Mouse (Mus musculus): Measurements from ENCODE around the gene Rab15. TPM values are rescaled to one million over a fixed set of nuclear protein-coding genes. Genes with fewer than 3 reads are reported as not detected.

Gene Rab15
- polyA plus RNA-seq, 1 experiment from 2014 or later = 14.2 TPM

DNA sequence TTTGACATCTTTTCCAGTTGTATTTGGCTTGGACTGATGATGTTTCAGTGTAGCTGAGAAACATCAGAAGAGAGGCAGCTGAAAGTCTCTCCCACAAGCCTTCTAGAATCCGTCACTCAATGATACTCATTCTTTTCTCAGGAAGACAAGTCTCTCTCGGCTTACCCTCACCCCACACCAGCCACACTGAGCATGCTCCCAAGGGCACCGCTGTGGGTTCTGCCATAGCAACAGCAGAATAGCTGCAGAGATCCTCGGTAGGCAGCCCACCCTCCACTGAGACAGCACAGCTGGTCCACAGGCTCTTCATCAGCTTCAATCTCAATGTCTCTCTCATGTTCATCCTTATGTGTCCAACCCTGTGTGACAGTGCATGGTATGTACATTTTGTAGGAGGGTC lies 2.6 kb upstream of the Rab15 start:
- WGBS = 73% methylated on average over 4 of the region's 4 CpGs

DNA sequence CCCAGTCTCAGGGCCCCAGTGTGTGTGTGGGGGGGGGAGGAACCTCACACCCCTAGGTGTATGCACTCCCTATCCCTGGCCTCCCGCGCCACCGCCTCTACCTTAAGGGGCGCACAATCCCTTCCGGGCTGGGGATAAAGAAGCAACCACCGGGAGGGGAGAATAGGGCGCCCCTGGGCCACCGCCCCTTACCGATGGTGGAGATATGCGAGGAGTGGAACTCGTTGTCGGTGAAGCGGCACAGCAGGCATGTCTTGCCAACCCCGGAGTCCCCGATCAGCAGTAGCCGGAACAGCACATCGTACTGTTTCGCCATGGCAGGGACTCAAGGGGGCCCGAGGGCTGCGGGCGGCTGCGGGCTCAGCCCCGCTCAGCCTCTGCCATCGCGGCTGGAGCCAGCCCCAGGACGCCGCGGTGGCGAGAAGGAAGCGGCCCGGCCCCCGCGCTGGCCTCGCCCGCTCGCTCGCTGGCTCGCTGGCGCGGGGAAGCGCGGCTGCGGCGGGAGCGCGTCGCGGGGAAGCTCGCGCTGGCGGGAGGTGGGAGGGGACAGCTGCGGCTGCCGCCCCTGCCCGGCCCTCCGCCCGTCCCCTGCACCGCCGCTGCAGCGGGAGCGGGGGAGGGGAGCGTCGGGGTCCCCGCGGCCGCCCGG lies 582 bp downstream of the Rab15 start:
- Histone ChIP-seq H3K4me2 (ENCODE audit: low read depth) (peak overlapping the region; percentile 94), H3K4me3 (ENCODE audit: low read depth, low read length) (peak overlapping the region; percentile 64), H3K4me1 (ENCODE audit: control insufficient read depth, insufficient read depth, low read length) (peaks cover 7% of the 10 kb centered on the region), H3K9me3 (ENCODE audit: control insufficient read depth, low read length) (no peaks in the 10 kb centered on the region), H3K9ac (ENCODE audit: low read length) (peak overlapping the region; percentile 81), H3K27me3 (ENCODE audit: control insufficient read depth, insufficient read depth, low read length) (peaks cover 9% of the 10 kb centered on the region; the same call in 1 of the 2 replicates), H3K36me3 (ENCODE audit: control insufficient read depth, insufficient read depth, low read length) (no peaks in the 10 kb centered on the region), H3K27ac (ENCODE audit: low read depth, low read length) (no peak overlapping the region)
- DNase-seq (ENCODE audit: low spot score) (peak; percentile 63), ATAC-seq (ENCODE audit: insufficient read depth, low FRiP score, low TSS enrichment) (peak; percentile 76)
- WGBS = under 1% methylated on average over 47 of the region's 66 CpGs

More for the DNA sequence above, 2.6 kb upstream of the Rab15 start:
- no peak overlapping the region for H3K4me2 ChIP-seq (ENCODE audit: low read depth)
- no peak overlapping the region for H3K27ac ChIP-seq (ENCODE audit: low read depth, low read length)
- ATAC-seq (ENCODE audit: insufficient read depth, low FRiP score, low TSS enrichment) (no peak), DNase-seq (ENCODE audit: low spot score) (no peak)
- H3K27me3 ChIP-seq (ENCODE audit: control insufficient read depth, insufficient read depth, low read length) = peaks cover 9% of the 10 kb centered on the region; the same call in 1 of the 2 replicates
- no peak overlapping the region for H3K9ac ChIP-seq (ENCODE audit: low read length)
- H3K9me3 ChIP-seq (ENCODE audit: control insufficient read depth, low read length) = no peaks in the 10 kb centered on the region
- H3K36me3 ChIP-seq (ENCODE audit: control insufficient read depth, insufficient read depth, low read length) = no peaks in the 10 kb centered on the region
- H3K4me1 ChIP-seq (ENCODE audit: control insufficient read depth, insufficient read depth, low read length) = peaks cover 3% of the 10 kb centered on the region; the same call in 1 of the 2 replicates
- H3K4me3 ChIP-seq (ENCODE audit: low read depth, low read length) = no peak overlapping the region

DNA sequence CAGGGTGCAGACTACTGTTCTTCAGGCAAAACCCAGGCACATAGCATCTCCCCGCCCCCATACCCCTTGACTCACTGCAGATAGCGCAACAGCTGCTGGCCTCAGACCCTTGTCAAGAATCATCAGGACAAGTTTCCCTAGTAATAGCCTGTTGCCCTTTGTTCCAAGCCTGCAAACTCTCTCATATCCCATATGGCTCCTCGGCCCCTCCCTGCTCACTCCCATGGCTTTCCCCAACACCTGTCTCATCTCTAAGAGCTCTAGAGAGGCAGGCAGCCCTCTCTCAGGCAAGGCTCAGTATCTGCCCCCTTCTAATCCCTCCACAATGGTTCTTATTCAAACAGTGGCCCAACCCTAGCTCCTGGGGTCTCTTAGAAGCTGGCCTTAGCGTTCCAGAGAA lies 2.1 kb downstream of the Rab15 start:
- ATAC-seq (ENCODE audit: insufficient read depth, low FRiP score, low TSS enrichment) (no peak), DNase-seq (ENCODE audit: low spot score) (peak; percentile 33)
- Histone ChIP-seq H3K27me3 (ENCODE audit: control insufficient read depth, insufficient read depth, low read length) (peaks cover 9% of the 10 kb centered on the region; the same call in 1 of the 2 replicates), H3K4me2 (ENCODE audit: low read depth) (peak overlapping the region; percentile 20; the same call in 1 of the 2 replicates), H3K4me3 (ENCODE audit: low read depth, low read length) (no peak overlapping the region), H3K4me1 (ENCODE audit: control insufficient read depth, insufficient read depth, low read length) (peaks cover 7% of the 10 kb centered on the region), H3K36me3 (ENCODE audit: control insufficient read depth, insufficient read depth, low read length) (no peaks in the 10 kb centered on the region), H3K27ac (ENCODE audit: low read depth, low read length) (no peak overlapping the region), H3K9me3 (ENCODE audit: control insufficient read depth, low read length) (no peaks in the 10 kb centered on the region), H3K9ac (ENCODE audit: low read length) (no peak overlapping the region)
- 53% methylated on average over 4 of the region's 4 CpGs for WGBS

DNA sequence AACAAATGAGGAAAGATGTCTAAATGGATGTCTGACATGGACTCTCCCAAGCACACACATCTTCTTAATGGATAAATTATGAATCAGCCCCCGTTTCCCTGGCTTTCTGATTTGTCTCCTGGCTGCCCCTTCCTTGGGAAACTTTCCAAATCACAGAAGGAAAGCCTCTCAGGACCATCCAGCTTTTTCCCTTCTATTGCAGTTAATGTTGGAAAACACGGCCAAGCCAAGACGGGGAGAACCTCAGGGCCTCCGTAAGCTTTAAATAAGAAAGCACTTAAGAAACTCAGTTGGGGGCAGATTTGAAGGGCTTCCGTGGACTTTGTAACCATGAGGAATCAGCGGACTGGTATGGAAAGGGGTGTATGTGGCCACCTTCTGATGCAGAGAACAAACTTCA lies 2.9 kb downstream of the Rab15 start:
- no peaks in the 10 kb centered on the region for H3K36me3 ChIP-seq (ENCODE audit: control insufficient read depth, insufficient read depth, low read length)
- H3K9ac ChIP-seq (ENCODE audit: low read length) = no peak overlapping the region
- H3K27ac ChIP-seq (ENCODE audit: low read depth, low read length) = no peak overlapping the region
- WGBS = 72% methylated on average over 6 of the region's 6 CpGs
- no peak for ATAC-seq (ENCODE audit: insufficient read depth, low FRiP score, low TSS enrichment)
- peaks cover 9% of the 10 kb centered on the region; the same call in 1 of the 2 replicates for H3K27me3 ChIP-seq (ENCODE audit: control insufficient read depth, insufficient read depth, low read length)
- H3K4me1 ChIP-seq (ENCODE audit: control insufficient read depth, insufficient read depth, low read length) = peaks cover 7% of the 10 kb centered on the region
- no peaks in the 10 kb centered on the region for H3K9me3 ChIP-seq (ENCODE audit: control insufficient read depth, low read length)
- DNase-seq (ENCODE audit: low spot score) = no peak
- H3K4me3 ChIP-seq (ENCODE audit: low read depth, low read length) = no peak overlapping the region
- H3K4me2 ChIP-seq (ENCODE audit: low read depth) = no peak overlapping the region

DNA sequence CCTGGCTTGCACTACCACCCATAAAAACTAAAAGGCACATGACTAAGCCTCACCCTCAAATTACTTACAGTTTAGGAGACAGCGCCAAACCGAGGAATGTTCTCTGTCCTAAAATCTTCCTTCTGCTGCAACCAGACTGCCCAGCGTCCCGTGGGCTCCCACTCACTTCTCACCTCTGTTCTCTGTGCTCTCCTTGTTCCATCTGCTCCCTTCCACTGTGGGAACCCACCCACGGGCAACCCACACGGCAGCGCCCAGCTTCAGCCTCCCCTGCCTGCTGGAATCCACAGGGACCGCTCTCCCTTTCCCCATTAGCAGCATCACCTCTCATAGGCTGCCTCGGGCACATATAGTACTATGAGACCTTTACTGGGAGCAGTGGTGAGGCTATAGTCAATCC lies 3.8 kb downstream of the Rab15 start:
- no peak overlapping the region for H3K9ac ChIP-seq (ENCODE audit: low read length)
- no peaks in the 10 kb centered on the region for H3K9me3 ChIP-seq (ENCODE audit: control insufficient read depth, low read length)
- peaks cover 6% of the 10 kb centered on the region; the same call in 1 of the 2 replicates for H3K27me3 ChIP-seq (ENCODE audit: control insufficient read depth, insufficient read depth, low read length)
- no peak overlapping the region for H3K27ac ChIP-seq (ENCODE audit: low read depth, low read length)
- DNase-seq (ENCODE audit: low spot score) (no peak), ATAC-seq (ENCODE audit: insufficient read depth, low FRiP score, low TSS enrichment) (no peak)
- WGBS = 89% methylated on average over 9 of the region's 9 CpGs
- no peak overlapping the region for H3K4me3 ChIP-seq (ENCODE audit: low read depth, low read length)
- H3K36me3 ChIP-seq (ENCODE audit: control insufficient read depth, insufficient read depth, low read length) = no peaks in the 10 kb centered on the region
- H3K4me2 ChIP-seq (ENCODE audit: low read depth) = no peak overlapping the region
- H3K4me1 ChIP-seq (ENCODE audit: control insufficient read depth, insufficient read depth, low read length) = peaks cover 7% of the 10 kb centered on the region

DNA sequence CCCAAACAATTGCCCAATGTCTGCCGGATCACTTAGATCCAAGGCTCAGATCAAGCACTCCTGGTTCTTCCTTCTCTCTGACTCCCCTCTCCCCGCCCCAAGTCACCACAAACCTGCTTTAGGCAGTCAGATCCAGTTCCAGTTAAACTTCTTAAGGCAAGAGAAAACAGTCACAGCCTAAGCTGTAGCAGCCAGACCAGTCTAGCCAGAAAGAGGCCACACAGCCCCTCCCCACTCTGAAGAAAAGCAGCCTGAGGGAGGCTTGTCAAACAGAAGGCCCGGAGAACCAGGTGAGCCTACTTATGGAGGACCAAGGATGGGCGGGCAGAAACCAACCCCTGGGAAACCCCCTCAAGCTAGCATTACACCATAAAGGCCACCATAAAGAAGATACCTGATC lies 4.6 kb downstream of the Rab15 start:
- no peaks in the 10 kb centered on the region for H3K9me3 ChIP-seq (ENCODE audit: control insufficient read depth, low read length)
- H3K4me2 ChIP-seq (ENCODE audit: low read depth) = no peak overlapping the region
- no peak overlapping the region for H3K27ac ChIP-seq (ENCODE audit: low read depth, low read length)
- H3K4me3 ChIP-seq (ENCODE audit: low read depth, low read length) = no peak overlapping the region
- peaks cover 4% of the 10 kb centered on the region; the same call in 1 of the 2 replicates for H3K27me3 ChIP-seq (ENCODE audit: control insufficient read depth, insufficient read depth, low read length)
- DNase-seq (ENCODE audit: low spot score) = no peak
- no peaks in the 10 kb centered on the region for H3K36me3 ChIP-seq (ENCODE audit: control insufficient read depth, insufficient read depth, low read length)
- H3K9ac ChIP-seq (ENCODE audit: low read length) = no peak overlapping the region
- peaks cover 7% of the 10 kb centered on the region for H3K4me1 ChIP-seq (ENCODE audit: control insufficient read depth, insufficient read depth, low read length)
- 74% methylated on average over 4 of the region's 4 CpGs for WGBS
- ATAC-seq (ENCODE audit: insufficient read depth, low FRiP score, low TSS enrichment) = no peak

DNA sequence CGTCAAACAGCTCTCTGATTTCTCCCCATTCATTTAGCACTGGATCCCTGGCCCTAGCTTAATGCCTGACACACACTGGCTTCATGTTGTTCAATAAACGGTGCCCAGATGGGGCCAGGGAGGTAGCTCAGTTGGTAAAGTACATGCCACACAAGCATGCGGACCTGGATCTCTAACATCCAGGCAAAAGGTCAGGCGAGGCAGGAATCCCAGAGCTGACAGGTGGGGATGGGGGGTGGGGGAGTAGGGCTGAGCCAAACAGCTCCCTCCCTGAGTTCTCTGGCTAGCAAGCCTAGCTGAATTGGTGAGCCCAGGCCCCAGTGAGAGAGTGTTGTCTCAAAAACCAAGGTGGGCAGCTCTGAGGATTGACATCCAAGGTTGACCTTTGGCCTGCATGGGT lies 5.5 kb downstream of the Rab15 start:
- ATAC-seq (ENCODE audit: insufficient read depth, low FRiP score, low TSS enrichment) (no peak), DNase-seq (ENCODE audit: low spot score) (no peak)
- Histone ChIP-seq H3K27me3 (ENCODE audit: control insufficient read depth, insufficient read depth, low read length) (no peaks in the 10 kb centered on the region), H3K27ac (ENCODE audit: low read depth, low read length) (no peak overlapping the region), H3K9me3 (ENCODE audit: control insufficient read depth, low read length) (no peaks in the 10 kb centered on the region), H3K9ac (ENCODE audit: low read length) (no peak overlapping the region), H3K4me2 (ENCODE audit: low read depth) (no peak overlapping the region), H3K36me3 (ENCODE audit: control insufficient read depth, insufficient read depth, low read length) (no peaks in the 10 kb centered on the region), H3K4me3 (ENCODE audit: low read depth, low read length) (no peak overlapping the region), H3K4me1 (ENCODE audit: control insufficient read depth, insufficient read depth, low read length) (peaks cover 7% of the 10 kb centered on the region)
- 64% methylated on average over 4 of the region's 4 CpGs for WGBS

DNA sequence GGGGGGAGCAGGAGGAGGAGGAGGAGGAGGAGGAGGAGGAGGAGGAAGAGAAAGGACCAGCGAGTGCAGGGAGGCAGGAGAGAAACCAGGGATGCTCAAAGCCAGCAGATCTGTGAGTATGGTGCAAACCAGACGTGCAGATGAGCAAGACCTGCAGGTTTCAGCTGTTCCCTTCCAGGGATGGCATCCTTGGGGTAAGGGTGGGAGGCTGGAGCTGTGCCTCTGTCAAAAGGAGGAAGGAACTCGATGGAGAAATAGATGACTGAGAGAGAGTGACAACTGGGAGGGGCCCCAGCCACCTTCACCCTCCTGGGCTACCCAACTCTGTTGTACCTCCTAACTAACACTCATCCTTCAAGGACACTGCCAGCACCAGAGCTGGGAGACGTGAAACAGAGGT lies 6.0 kb downstream of the Rab15 start:
- Histone ChIP-seq H3K36me3 (ENCODE audit: control insufficient read depth, insufficient read depth, low read length) (no peaks in the 10 kb centered on the region), H3K9ac (ENCODE audit: low read length) (no peak overlapping the region), H3K4me2 (ENCODE audit: low read depth) (no peak overlapping the region), H3K9me3 (ENCODE audit: control insufficient read depth, low read length) (no peaks in the 10 kb centered on the region), H3K27me3 (ENCODE audit: control insufficient read depth, insufficient read depth, low read length) (no peaks in the 10 kb centered on the region), H3K4me3 (ENCODE audit: low read depth, low read length) (no peak overlapping the region), H3K4me1 (ENCODE audit: control insufficient read depth, insufficient read depth, low read length) (peaks cover 7% of the 10 kb centered on the region), H3K27ac (ENCODE audit: low read depth, low read length) (no peak overlapping the region)
- 54% methylated on average over 4 of the region's 4 CpGs for WGBS
- no peak for ATAC-seq (ENCODE audit: insufficient read depth, low FRiP score, low TSS enrichment)
- no peak for DNase-seq (ENCODE audit: low spot score)

DNA sequence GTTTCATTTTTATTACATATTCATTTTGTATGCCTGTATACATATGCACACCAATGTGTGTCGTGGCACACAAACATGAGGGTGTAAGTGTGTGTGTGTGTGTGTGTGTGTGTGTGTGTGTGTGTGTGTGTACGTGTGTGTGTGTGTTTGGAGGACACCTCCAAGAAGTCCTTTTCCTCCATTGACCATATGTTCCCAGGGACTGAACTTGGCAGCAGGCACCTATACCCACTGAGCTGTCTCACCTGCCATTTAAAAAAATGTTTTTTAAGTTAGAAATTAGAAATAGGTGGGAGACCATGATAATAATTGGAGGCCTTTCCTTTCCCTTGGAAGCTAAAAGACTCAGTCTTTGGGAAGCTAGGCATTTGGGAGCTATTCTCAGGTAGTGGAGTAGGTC lies 8.6 kb downstream of the Rab15 start:
- H3K9ac ChIP-seq (ENCODE audit: low read length) = no peak overlapping the region
- H3K27me3 ChIP-seq (ENCODE audit: control insufficient read depth, insufficient read depth, low read length) = no peaks in the 10 kb centered on the region

More for the DNA sequence above, 8.6 kb downstream of the Rab15 start:
- DNase-seq (ENCODE audit: low spot score) (no peak), ATAC-seq (ENCODE audit: insufficient read depth, low FRiP score, low TSS enrichment) (no peak)
- Histone ChIP-seq H3K4me3 (ENCODE audit: low read depth, low read length) (no peak overlapping the region), H3K4me2 (ENCODE audit: low read depth) (no peak overlapping the region), H3K4me1 (ENCODE audit: control insufficient read depth, insufficient read depth, low read length) (peaks cover 4% of the 10 kb centered on the region; the same call in 1 of the 2 replicates), H3K9me3 (ENCODE audit: control insufficient read depth, low read length) (no peaks in the 10 kb centered on the region), H3K36me3 (ENCODE audit: control insufficient read depth, insufficient read depth, low read length) (no peaks in the 10 kb centered on the region), H3K27ac (ENCODE audit: low read depth, low read length) (no peak overlapping the region)
- WGBS = 91% methylated on average over 2 of the region's 2 CpGs
